21 mouse cellular contexts compared by ENCODE assay signal in the genomic region with DNA sequence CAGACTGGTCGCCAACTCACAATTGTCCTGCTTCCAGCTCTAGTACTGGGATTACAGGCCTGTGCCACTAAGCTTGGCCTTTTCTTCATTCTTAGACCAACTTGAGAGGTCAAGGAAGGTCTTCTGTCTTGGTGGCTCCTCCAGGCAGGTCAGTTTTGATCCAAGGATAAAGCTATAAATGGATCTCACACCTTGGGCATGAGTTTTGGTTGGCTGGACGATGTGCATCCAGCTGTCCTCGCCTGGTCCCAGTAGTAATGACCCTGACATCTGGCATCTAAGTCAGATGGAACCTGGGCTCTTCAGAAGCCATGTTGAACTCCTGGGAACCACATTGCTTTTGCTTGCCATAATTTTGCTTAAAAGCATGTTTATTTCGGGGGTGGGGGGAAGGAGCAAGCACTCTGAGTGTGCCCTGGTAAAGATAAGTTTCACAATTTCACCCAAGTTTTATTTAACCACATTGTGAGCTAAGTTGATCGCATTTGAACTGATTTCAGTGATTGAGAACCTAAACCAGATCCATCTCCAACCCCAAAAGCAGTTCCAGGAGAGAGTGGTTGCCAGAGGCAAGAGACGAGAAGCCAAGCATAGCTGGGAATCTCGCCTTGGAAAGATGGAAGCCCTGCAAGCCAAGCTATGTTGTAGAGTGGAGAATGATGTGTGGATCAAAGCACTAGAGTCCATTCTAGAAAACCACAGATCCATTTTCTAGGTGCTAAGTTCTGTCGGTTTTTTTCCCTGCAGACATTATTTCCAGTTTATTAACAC.
DNase-seq lines count a peak whose midpoint lies in the region; ATAC-seq and TF ChIP-seq lines count a peak whose summit lies in the region.
"Had no signal": no experiment of that assay in that cellular context is flagged by ENCODE, and none has a peak within 500 bp of the region (broad histone marks: within the 10 kb centered on the region; RNA-seq: fewer than 3 reads in every experiment).

No protein-coding gene starts in this region.

- H3K4me3 ChIP-seq in gastrocnemius, adult 2 months, result no peak overlapping the region
- H3K4me3 ChIP-seq in limb, embryonic 10.5 days, result no peak overlapping the region
- H3K4me3 ChIP-seq: embryonic facial prominence, embryonic 12.5 days; forebrain, embryonic 12.5 days; hindbrain, embryonic 15.5 days had no signal

- TF ChIP-seq CTCF in gastrocnemius, adult 2 months (IDR thresholded peaks at IDR 0.05), result no peak

- H3K9me3 ChIP-seq in limb, embryonic 10.5 days (replicated peaks), result no peaks in the 10 kb centered on the region
- H3K9me3 ChIP-seq: embryonic facial prominence, embryonic 12.5 days; forebrain, embryonic 12.5 days; hindbrain, embryonic 15.5 days had no signal

- 89% methylated on average over 8 of the region's 8 CpGs for WGBS in limb, embryonic 10.5 days

- peak; percentile 43 for DNase-seq in gastrocnemius, adult 2 months
- no peak for DNase-seq in gastrocnemius, postnatal 10 days
- peak; percentile 40 to 51 for DNase-seq in heart, adult 18-20 months
- DNase-seq in heart, postnatal 4 days, result no peak
- peak; percentile 36 for DNase-seq in adipocyte (ENCODE audit: low spot score)
- peak; percentile 12 for DNase-seq in limb, embryonic 10.5 days (ENCODE audit: low spot score)
- DNase-seq: adrenal gland, adult 2 months; cerebellum, adult 11-12 months; cerebellum, adult 9-10 months; cerebellum, postnatal 25 days; forebrain, postnatal 0 days; heart, postnatal 10 days; kidney, adult 2 months had no signal

- intact Hi-C loops in gastrocnemius, adult 2 months (cut with DNase I), result no loop called here

- no peaks in the 10 kb centered on the region for H3K27me3 ChIP-seq in limb, embryonic 10.5 days (ENCODE audit: low read depth, poor library complexity, severe bottlenecking)
- H3K27me3 ChIP-seq: CH12.LX; embryonic facial prominence, embryonic 12.5 days; hindbrain, embryonic 15.5 days; Patski had no signal

- no peak for ATAC-seq in megakaryocyte progenitor cell, adult 5-6 weeks (replicated peaks; ENCODE audit: poor library complexity)
- ATAC-seq: activated CD4-positive, CD25-positive, alpha-beta regulatory T cell, adult 4 months; forebrain, postnatal 0 days; intestine, embryonic 16.5 days; Patski had no signal

- H3K27ac ChIP-seq in gastrocnemius, adult 2 months, result peak overlapping the region; percentile 74
- H3K27ac ChIP-seq in limb, embryonic 10.5 days, result no peak overlapping the region
- H3K27ac ChIP-seq: embryonic facial prominence, embryonic 12.5 days; forebrain, embryonic 12.5 days had no signal

- H3K4me1 ChIP-seq in limb, embryonic 10.5 days, result peaks cover 52% of the 10 kb centered on the region

- no peaks in the 10 kb centered on the region for H3K36me3 ChIP-seq in limb, embryonic 10.5 days
- H3K36me3 ChIP-seq: embryonic facial prominence, embryonic 12.5 days; forebrain, embryonic 12.5 days; hindbrain, embryonic 15.5 days had no signal

Comparison
In these comparisons a context has a peak if more than half of its experiments do, and no peak if none do; other contexts are left out.
1. DNase-seq: peak in gastrocnemius, adult 2 months (single experiment), heart, adult 18-20 months (2 of 2), adipocyte (single experiment) and limb, embryonic 10.5 days (single experiment); none in gastrocnemius, postnatal 10 days (single experiment) and heart, postnatal 4 days (single experiment).